Mouse (Mus musculus): ENCODE results near the gene AB124611.
A peak's percentile ranks its signal among the peaks of the same experiment; 100 is the strongest.
"Not testable (repeated sequence)": the region's sequence is repeated elsewhere in the genome, so short reads cannot be mapped to it uniquely, and the experiment has no call there.

Gene AB124611

GRCm38 (mm10) chr9:21565004-21565586 is 39.1 kb downstream of the AB124611 start:
- no peak for DNase-seq (ENCODE audit: low spot score in 2 of 2)

GRCm38 (mm10) chr9:21566538-21566937 is 40.6 kb downstream of the AB124611 start:
- no peak for DNase-seq (ENCODE audit: low spot score in 2 of 2)

DNA sequence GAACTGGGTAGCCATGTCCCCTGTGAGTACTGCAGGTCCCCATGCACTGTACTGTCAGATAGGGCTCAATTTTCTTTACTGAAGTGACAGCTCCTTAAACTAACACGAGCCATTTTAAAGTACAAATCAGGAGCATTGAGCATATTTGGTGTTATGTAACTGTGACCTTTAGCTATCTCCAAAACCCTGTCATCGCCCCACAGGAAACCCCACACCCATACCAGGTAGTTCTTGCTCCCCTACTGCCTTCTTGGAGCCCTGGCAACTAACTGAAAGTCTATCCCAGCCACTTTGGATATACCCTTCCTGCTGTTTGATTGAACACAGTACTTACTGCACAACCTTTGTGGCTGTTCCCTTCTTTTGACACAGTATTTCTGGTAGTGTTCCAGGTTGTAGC is 41.1 kb downstream of the AB124611 start:
- DNase-seq (ENCODE audit: low spot score in 2 of 2) = no peak

DNA sequence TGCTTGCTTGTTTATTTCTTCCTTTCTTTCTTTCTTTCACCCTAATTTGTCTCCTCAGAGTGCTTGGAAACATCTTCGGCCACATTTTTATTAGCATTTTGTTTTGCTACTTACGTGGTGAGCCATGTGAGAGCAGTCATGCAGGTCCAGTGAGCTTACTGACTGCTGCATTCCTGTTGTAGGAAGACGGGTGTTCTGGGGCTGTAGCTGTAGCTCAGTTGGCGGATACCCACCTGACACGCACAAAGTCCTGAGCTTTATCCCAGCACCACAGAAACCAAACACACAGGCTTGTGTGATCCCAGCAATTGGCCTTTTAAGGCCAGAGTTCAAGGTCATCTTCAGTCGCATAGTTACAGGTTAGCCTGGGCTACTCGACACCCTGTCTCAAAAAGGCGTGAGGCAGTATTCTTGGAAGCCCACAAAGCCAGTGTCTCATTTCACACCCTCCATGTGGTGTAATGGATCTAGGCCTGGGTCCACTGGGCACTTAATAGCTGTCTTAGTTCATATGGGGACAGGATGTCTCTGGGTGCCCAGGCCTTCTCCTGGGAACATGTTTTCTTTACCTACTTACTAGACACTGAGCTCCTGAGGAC is 42.8 kb downstream of the AB124611 start:
- DNase-seq (ENCODE audit: low spot score in 2 of 2) = no peak

DNA sequence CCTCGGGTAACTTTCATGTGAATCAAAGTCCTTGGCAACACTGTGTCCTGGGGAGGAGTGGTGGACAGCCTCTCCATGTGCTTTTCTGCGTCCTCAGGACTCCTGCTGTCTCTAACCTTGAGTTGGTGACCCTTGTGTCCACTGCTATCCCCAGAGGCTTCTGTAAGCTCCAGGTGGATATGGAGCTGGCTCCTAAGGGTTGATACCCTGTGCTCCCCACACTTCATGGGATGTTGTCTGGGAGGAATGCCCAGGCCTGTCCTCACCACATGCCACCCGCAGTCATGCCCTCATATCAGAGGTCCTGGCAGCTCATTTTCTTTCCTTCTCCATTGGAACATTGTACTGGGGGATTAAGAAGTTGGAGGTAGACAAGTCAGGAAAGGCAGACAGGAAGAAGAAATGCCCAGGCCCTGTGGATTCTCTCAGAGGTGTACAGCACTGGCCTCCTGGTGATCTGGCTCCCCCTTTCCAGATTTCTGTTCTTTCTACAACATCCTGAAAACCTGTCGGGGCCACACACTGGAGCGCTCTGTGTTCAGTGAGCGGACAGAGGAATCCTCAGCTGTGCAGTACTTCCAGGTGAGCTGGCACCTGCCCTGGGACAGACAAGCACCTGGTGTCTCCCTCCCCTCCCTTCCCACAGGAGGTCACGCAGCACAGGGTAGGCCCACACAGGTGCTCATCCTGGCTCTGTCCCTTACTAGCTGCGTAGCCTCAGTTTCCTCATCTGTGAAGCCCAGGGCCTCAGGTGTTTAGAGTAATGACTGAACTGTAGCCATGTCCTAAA is 48.2 kb downstream of the AB124611 start:
- DNase-seq (ENCODE audit: low spot score in 2 of 2) = no peak

- DNase-seq (ENCODE audit: low spot score in 2 of 2) = no peak
Measured at GRCm38 (mm10) chr9:21575253-21575652, 49.3 kb downstream of the AB124611 start.

GRCm38 (mm10) chr9:21576286-21576685 is 50.3 kb downstream of the AB124611 start:
- no peak for DNase-seq (ENCODE audit: low spot score in 2 of 2)

- no peak for DNase-seq (ENCODE audit: low spot score in 2 of 2)
Measured at GRCm38 (mm10) chr9:21578226-21578625, 52.2 kb downstream of the AB124611 start.

- no peak for DNase-seq (ENCODE audit: low spot score in 2 of 2)
Measured at GRCm38 (mm10) chr9:21585401-21585800, 59.4 kb downstream of the AB124611 start.

GRCm38 (mm10) chr9:21587678-21588349 is 61.8 kb downstream of the AB124611 start:
- no peak for DNase-seq (ENCODE audit: low spot score in 2 of 2)

- no peak for DNase-seq (ENCODE audit: low spot score in 2 of 2)
Measured at GRCm38 (mm10) chr9:21588350-21588749, 62.4 kb downstream of the AB124611 start.

DNA sequence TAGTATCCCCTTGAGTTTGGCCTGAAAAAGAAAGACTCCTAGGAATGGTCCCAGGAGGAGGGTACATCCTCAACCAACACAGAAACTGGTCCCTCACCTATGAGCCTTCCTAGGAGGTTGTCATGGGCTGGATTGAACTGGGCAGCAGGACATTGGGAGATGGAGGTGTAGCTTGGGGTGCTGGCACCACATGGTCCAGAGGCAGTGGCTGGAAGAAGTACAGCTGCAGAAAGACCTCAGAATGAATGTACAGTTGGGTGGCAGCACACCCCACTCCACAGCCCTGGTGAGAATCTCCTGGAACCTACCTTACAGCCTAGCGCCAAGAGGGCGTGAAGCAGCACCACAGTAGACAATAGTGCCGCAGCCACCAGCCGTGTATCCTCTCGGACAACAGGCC is 63.6 kb downstream of the AB124611 start:
- no peak for DNase-seq (ENCODE audit: low spot score in 2 of 2)

DNA sequence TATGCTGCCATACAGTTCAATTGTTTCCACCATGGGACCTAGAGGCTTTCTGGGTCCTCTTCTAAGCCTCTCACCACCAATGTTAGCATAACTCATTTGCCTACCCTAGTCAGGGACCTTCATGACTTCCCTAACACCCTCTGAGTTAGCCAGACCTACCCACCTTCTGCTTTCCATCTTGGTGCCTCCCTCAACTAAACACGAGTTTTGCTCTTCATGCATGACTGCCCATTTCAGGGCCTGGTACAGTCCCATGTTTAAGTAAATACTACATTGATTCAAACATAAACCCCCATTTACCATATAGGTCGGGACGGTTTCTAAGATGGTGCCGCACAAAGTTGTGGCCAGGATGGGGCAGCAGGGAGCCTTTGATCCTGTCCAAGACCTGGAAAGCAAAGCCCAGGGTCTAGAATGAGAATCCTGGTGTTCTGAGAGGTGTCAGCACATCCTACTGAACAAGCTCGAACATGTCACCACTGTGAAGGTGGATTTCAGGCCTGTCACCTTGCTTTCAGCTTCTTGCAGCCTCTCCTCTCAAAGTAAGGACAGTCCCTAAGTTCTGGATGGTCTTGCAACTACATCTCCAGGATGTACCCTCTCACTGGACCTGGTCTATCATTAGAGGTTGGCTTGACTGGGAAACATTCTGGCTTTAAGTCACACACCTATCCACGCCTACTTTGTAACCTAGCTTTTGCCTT is 65.3 kb downstream of the AB124611 start:
- peak in 1 of 2 experiments; percentile 26 for DNase-seq (ENCODE audit: low spot score in 2 of 2)

DNA sequence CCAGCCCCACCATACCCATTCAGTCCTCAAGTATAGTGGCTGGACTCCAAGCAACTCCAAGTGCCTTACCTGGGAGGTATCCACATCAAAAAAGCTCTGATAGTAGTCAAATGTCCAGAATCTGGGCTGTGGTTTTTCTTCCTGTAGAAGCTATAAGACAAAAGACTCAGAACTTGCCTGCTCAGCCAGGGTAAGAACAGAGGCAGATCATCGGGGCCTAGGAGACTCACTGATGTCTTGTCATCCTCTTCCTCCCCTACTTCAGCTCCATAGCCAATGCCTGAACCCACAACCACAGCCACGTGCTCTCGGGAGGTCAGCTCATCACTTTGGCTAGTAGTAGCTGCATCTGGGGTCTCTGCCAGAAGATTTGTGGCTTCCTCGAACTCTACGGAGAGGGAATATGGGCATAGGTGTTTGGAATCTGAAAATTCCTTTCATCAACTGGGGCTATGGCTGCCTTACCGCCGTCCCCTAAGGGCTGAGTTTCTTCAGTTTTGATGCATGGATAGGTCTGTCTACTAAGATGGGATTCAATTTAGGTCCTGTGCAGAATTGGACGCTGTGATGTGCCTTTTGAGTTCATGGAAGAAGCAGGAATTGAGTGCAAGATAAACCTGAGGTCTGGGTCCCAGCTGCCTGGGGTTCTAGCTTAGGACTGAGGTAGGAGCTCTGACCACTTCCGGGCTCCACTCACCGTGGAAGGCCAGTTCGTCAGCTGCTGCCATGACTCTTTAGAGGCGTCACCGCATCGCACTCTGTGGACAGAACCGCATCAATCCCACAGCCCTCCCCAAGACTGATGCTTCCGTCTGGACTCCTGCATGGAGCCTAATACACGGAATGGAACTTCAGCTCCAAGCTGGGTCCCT is 66.1 kb downstream of the AB124611 start:
- DNase-seq (ENCODE audit: low spot score in 2 of 2) = no peak

DNA sequence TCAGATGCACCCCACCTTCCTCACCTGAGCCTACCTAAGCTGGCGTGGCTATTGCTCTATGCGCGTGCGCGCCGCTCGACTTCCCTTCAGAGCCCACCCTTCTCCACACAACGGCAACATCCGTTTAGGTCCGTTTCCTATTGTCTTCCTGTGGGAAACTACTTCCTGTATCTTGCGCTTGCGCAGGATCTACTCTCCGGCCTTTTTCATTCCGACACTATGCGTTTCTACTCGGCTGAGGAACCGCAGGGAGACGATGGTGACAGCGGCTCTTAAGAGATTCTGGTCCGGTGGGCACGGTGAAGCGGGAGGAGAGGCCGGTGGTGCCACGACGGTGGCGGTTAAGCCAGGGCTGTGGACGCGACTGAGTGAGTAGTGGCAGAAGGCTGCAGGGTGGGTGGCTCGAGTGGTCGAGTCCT is 66.7 kb downstream of the AB124611 start, which contains the start of the genes Timm29 and Yipf2:
TSS of gene Timm29 (plus strand) at position 20 of the 419 bp plus-strand sequence.
TSS of gene Yipf2 (minus strand) at position 126 of the 419 bp plus-strand sequence.
- DNase-seq (ENCODE audit: low spot score in 2 of 2) = peak; percentile 90 to 92

- DNase-seq (ENCODE audit: low spot score in 2 of 2) = peak; percentile 45 to 51
Measured at GRCm38 (mm10) chr9:21593122-21593721, 67.2 kb downstream of the AB124611 start.

DNA sequence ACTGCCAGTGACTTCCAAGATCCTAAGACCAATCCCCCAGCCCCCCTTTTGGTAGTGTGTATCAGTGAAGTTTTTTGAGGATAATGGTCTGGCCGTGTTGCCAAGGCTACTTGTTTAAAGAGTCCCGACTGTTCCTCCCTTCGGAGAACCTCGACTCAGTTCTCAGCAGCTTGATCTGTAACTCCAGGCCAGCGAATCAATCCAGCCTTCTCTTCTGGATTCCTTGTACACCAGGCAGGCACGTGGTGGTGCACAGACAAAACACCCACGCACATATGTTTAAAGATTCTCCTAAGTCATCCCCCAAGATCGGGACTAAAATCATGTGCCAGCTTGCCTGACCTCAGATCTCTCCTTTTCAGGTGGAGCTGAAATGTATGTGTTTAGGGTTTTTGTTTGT is 68.4 kb downstream of the AB124611 start:
- DNase-seq (ENCODE audit: low spot score in 2 of 2) = not testable (repeated sequence)

- no peak for DNase-seq (ENCODE audit: low spot score in 2 of 2)
Measured at GRCm38 (mm10) chr9:21594838-21595237, 68.9 kb downstream of the AB124611 start.
